ENCODE assay signal across 26 mouse cellular contexts in the genomic region with DNA sequence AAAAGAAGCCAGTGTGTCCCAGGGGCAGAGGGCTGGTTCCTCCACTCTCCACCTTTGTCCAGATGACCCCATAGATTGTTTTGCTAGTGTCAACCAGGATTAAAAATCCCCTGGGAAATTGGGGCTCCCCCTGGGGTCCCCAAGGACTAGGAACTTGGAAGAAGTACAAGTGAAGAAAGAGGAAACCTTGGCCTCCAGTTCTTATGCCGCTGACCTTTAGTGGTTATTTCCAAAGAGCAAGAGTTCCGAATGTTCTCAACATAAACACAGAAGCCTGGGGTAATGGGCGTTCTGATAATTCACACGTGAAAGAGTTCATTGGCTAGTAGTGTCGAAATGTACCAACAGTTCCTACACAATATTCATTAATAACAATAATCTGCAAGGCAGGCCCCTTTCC. TPM values are rescaled to one million over a fixed set of nuclear protein-coding genes. Genes with fewer than 3 reads are reported as not detected.
DNase-seq lines count a peak whose midpoint lies in the region; ATAC-seq and TF ChIP-seq lines count a peak whose summit lies in the region.
"Had no signal": no experiment of that assay in that cellular context is flagged by ENCODE, and none has a peak within 500 bp of the region (broad histone marks: within the 10 kb centered on the region; RNA-seq: fewer than 3 reads in every experiment).

No protein-coding gene starts in this region.

- H3K4me2 ChIP-seq in midbrain, postnatal 0 days (ENCODE audit: low read depth, low read length, poor library complexity, severe bottlenecking) = no peak overlapping the region
- H3K4me2 ChIP-seq: embryonic facial prominence, embryonic 13.5 days; embryonic facial prominence, embryonic 15.5 days; forebrain, embryonic 12.5 days had no signal

- no peaks in the 10 kb centered on the region for H3K27me3 ChIP-seq in midbrain, postnatal 0 days (ENCODE audit: insufficient read depth, low read length)
- H3K27me3 ChIP-seq: CH12.LX; embryonic facial prominence, embryonic 13.5 days; embryonic facial prominence, embryonic 15.5 days; forebrain, embryonic 12.5 days; Patski had no signal

- no peaks in the 10 kb centered on the region for H3K9me3 ChIP-seq in midbrain, postnatal 0 days (ENCODE audit: low read length)
- H3K9me3 ChIP-seq: embryonic facial prominence, embryonic 13.5 days; embryonic facial prominence, embryonic 15.5 days; forebrain, embryonic 10.5 days; forebrain, embryonic 12.5 days had no signal

- H3K4me3 ChIP-seq in midbrain, postnatal 0 days (ENCODE audit: low read depth, low read length) = no peak overlapping the region
- H3K4me3 ChIP-seq: embryonic facial prominence, embryonic 13.5 days; embryonic facial prominence, embryonic 15.5 days; forebrain, embryonic 10.5 days; forebrain, embryonic 12.5 days had no signal

- no peak for ATAC-seq in midbrain, postnatal 0 days (ENCODE audit: low FRiP score)
- ATAC-seq: activated CD4-positive, CD25-positive, alpha-beta regulatory T cell, adult 4 months; CD4-positive, CD25-positive, alpha-beta regulatory T cell, adult 4 months; forebrain, embryonic 14.5 days; forebrain, embryonic 16.5 days; Patski had no signal

- WGBS in midbrain, postnatal 0 days = 89% methylated on average over 5 of the region's 5 CpGs

- no peaks in the 10 kb centered on the region for H3K36me3 ChIP-seq in midbrain, postnatal 0 days (ENCODE audit: insufficient read depth, low read length)
- H3K36me3 ChIP-seq: embryonic facial prominence, embryonic 13.5 days; embryonic facial prominence, embryonic 15.5 days; forebrain, embryonic 10.5 days; forebrain, embryonic 12.5 days; G1E had no signal

- TF ChIP-seq CTCF in midbrain, postnatal 0 days (IDR thresholded peaks at IDR 0.05) = no peak

- no peak overlapping the region for H3K9ac ChIP-seq in midbrain, postnatal 0 days (replicated peaks; ENCODE audit: low read length, poor library complexity, severe bottlenecking)
- H3K9ac ChIP-seq: embryonic facial prominence, embryonic 13.5 days; embryonic facial prominence, embryonic 15.5 days; forebrain, embryonic 12.5 days had no signal

- DNase-seq in adrenal gland, postnatal 10 days = peak; percentile 54
- DNase-seq in adrenal gland, adult 18-20 months (ENCODE audit: low spot score in 2 of 2) = no peak
- peak; percentile 79 for DNase-seq in adipocyte (ENCODE audit: low spot score)
- peak; percentile 65 for DNase-seq in gonadal fat pad, adult 2 months (ENCODE audit: low read depth)
- no peak for DNase-seq in midbrain, postnatal 0 days (ENCODE audit: low spot score)
- DNase-seq in urinary bladder, postnatal 10 days (ENCODE audit: low spot score) = no peak
- DNase-seq: adrenal gland, adult 8-10 months; B cell, adult 2 months; cerebellum, adult 11 months; cerebellum, adult 18-20 months; cerebellum, adult 8-10 months; cerebellum, adult 9-11 months; cerebellum, postnatal 14 days; cerebellum, postnatal 36 days; embryo, embryonic 11 days had no signal

- no peaks in the 10 kb centered on the region for H3K4me1 ChIP-seq in midbrain, postnatal 0 days (ENCODE audit: insufficient read depth, low read length)

- no peak overlapping the region for H3K27ac ChIP-seq in midbrain, postnatal 0 days (ENCODE audit: low read depth, low read length)
- H3K27ac ChIP-seq: embryonic facial prominence, embryonic 13.5 days; embryonic facial prominence, embryonic 15.5 days; forebrain, embryonic 10.5 days; forebrain, embryonic 12.5 days had no signal

RNA-seq across cellular contexts. Expression of gene A630001G21Rik, which starts 31.9 kb away (rescaled TPM):
- 1 to 10 TPM; 1.5 to 2.4 TPM for total RNA-seq in adrenal gland, postnatal 10 days (2021)
- under 1 TPM in 1 of 2 experiments, not detected in 1; 0.83 TPM for total RNA-seq in adrenal gland, adult 18-20 months (2021)
- polyA plus RNA-seq in gonadal fat pad, adult 2 months (2012; rRNA removed) = 1.2 and 1.6 TPM in 2 replicates
- 0.76 and 1.0 TPM in 2 replicates for total RNA-seq in midbrain, postnatal 0 days (2014; rRNA removed)
- polyA plus RNA-seq in midbrain, postnatal 0 days (2015; fragmentation: Nextera tagmentation; extraction: Ambion mirVana) = 0.31 and 0.56 TPM in 2 replicates
- polyA plus RNA-seq: G1E had no signal

RNA-seq across cellular contexts. Expression of gene Cab39, which starts 46.7 kb away (rescaled TPM):
- total RNA-seq in adrenal gland, postnatal 10 days (2021) = 100 to 1,000 TPM; 118 to 121 TPM
- total RNA-seq in adrenal gland, adult 18-20 months (2021) = 100 to 1,000 TPM; 100 to 148 TPM
- 52.5 and 61.4 TPM in 2 replicates for polyA plus RNA-seq in gonadal fat pad, adult 2 months (2012; rRNA removed)
- total RNA-seq in midbrain, postnatal 0 days (2014; rRNA removed) = 167 and 185 TPM in 2 replicates
- 40.3 and 45.9 TPM in 2 replicates for polyA plus RNA-seq in midbrain, postnatal 0 days (2015; fragmentation: Nextera tagmentation; extraction: Ambion mirVana)

Comparison
In these comparisons a context has a peak if more than half of its experiments do, and no peak if none do; other contexts are left out.
1. DNase-seq: peak in adrenal gland, postnatal 10 days (single experiment), adipocyte (single experiment) and gonadal fat pad, adult 2 months (single experiment); none in adrenal gland, adult 18-20 months (0 of 2), midbrain, postnatal 0 days (single experiment) and urinary bladder, postnatal 10 days (single experiment).